Mouse (Mus musculus): ENCODE results near the gene Trim28. TPM values are rescaled to one million over a fixed set of nuclear protein-coding genes. Genes with fewer than 3 reads are reported as not detected.
"Not testable (repeated sequence)": the region's sequence is repeated elsewhere in the genome, so short reads cannot be mapped to it uniquely, and the experiment has no call there.

The Trim28 gene
- total RNA-seq, 2 experiments from 2014 or later = 83.3 to 95.8 TPM

GRCm38 (mm10) chr7:13053961-13054286, 55.0 kb downstream of the Trim28 start:
- no peak for DNase-seq
- intact Hi-C loops (cut with DNase I) = loop anchor here (5.0 to 10.0 kb wide), 4 partner anchors 223 to 629 kb away; partner anchors contain the start of genes Lig1, Zfp551, Zfp606 and Zscan18

- intact Hi-C loops (cut with DNase I) = loop anchor here (5.0 to 10.0 kb wide), 4 partner anchors 223 to 630 kb away; partner anchors contain the start of genes Lig1, Zfp551, Zfp606 and Zscan18
- DNase-seq = peak; percentile 83 to 95
These were observed 55.5 kb downstream of the Trim28 start, which contains the start of gene Mzf1 for GRCm38 (mm10) chr7:13054287-13055010. Gene Mzf1, minus strand, starts transcription at chr7:13054764.

GRCm38 (mm10) chr7:13056913-13057700, 58.2 kb downstream of the Trim28 start:
- no peak for DNase-seq
- intact Hi-C loops (cut with DNase I) = loop anchor here (10.0 kb wide), 3 partner anchors 252 to 632 kb away; partner anchors contain the start of genes Zfp551, Zfp606 and Zscan18

- no peak for DNase-seq
- intact Hi-C loops (cut with DNase I) = loop anchor here (10.0 kb wide), 3 partner anchors 255 to 635 kb away; partner anchors contain the start of genes Zfp551, Zfp606 and Zscan18
These were observed 60.6 kb downstream of the Trim28 start for GRCm38 (mm10) chr7:13059536-13059935.

DNA sequence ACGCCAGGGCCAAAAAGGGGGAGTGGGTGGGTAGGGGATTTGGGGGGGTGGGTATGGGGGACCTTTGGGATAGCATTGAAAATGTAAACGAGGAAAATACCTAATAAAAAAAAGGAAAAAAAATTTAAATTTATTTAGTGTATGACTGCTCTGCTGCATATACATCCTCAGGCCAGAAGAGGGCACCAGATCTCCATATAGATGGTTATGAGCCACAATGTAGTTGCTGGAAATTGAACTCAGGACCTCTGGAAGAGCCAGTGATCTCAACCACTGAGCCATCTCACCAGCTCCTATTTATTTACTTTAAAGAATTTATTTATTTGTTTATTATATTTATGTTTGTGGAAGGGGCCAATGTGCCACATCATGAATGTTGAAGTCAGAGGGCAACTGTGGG, 64.5 kb downstream of the Trim28 start:
- intact Hi-C loops (cut with DNase I); DNase-seq: not testable (repeated sequence)

GRCm38 (mm10) chr7:13072293-13072692, 73.4 kb downstream of the Trim28 start:
- DNase-seq = no peak
- intact Hi-C loops (cut with DNase I) = no loop called here

Other genes starting within 250 kb of the Trim28 start
- 1 to 10 TPM in 1 of 2 experiments, under 1 TPM in 1; 0.80 to 1.3 TPM for gene Zscan18, start 195.5 kb upstream of the Trim28 start, total RNA-seq (2021)
- 1 to 10 TPM; 4.6 to 5.1 TPM for gene Zfp329, start 180.3 kb upstream of the Trim28 start, total RNA-seq (2021)
- 10 to 100 TPM; 15.4 to 21.5 TPM for gene Zfp110, start 164.4 kb upstream of the Trim28 start, total RNA-seq (2021)
- 1 to 10 TPM; 3.0 to 3.6 TPM for gene Zfp128, start 117.9 kb upstream of the Trim28 start, total RNA-seq (2021)
- 1 to 10 TPM; 4.4 to 4.9 TPM for gene Zscan22, start 101.3 kb upstream of the Trim28 start, total RNA-seq (2021)
- gene Rps5, start 76.8 kb upstream of the Trim28 start, total RNA-seq (2021) = 100 to 1,000 TPM; 550 to 562 TPM
- gene Rnf225, start 71.7 kb upstream of the Trim28 start, total RNA-seq (2021) = under 1 TPM; 0.25 to 0.38 TPM
- 1 to 10 TPM; 2.8 to 3.7 TPM for gene Zfp324, start 33.3 kb upstream of the Trim28 start, total RNA-seq (2021)
- gene Zfp446, start 21.3 kb upstream of the Trim28 start, total RNA-seq (2021) = 1 to 10 TPM; 2.5 to 2.9 TPM
- gene Slc27a5, start 922 bp upstream of the Trim28 start, total RNA-seq (2021) = not detected
- gene Zbtb45, start 10.9 kb downstream of the Trim28 start, total RNA-seq (2021) = 1 to 10 TPM; 7.9 to 8.8 TPM
- gene Chmp2a, start 35.7 kb downstream of the Trim28 start, total RNA-seq (2021) = 100 to 1,000 TPM; 124 to 136 TPM
- gene Ube2m, start 39.2 kb downstream of the Trim28 start, total RNA-seq (2021) = 100 to 1,000 TPM; 198 to 199 TPM
- under 1 TPM; 0.47 to 0.60 TPM for gene Mzf1, start 55.6 kb downstream of the Trim28 start, total RNA-seq (2021)
- not detected for gene Vmn1r85, start 96.1 kb downstream of the Trim28 start, total RNA-seq (2021)
- gene Vmn1r86, start 120.8 kb downstream of the Trim28 start, total RNA-seq (2021) = not detected
- gene Vmn1r87, start 141.0 kb downstream of the Trim28 start, total RNA-seq (2021) = not detected
- gene Vmn1r88, start 160.5 kb downstream of the Trim28 start, total RNA-seq (2021) = under 1 TPM in 1 of 2 experiments, not detected in 1; 0.06 TPM
- gene Vmn1r89, start 213.9 kb downstream of the Trim28 start, total RNA-seq (2021) = not detected

All from heart, postnatal 36 days (tissue).